Mouse (Mus musculus): Measurements from ENCODE around the gene Smg5. TPM values are rescaled to one million over a fixed set of nuclear protein-coding genes. Genes with fewer than 3 reads are reported as not detected.

Gene Smg5
- 107 to 116 TPM (median 112 TPM) in 4 replicates for total RNA-seq (2023)

DNA sequence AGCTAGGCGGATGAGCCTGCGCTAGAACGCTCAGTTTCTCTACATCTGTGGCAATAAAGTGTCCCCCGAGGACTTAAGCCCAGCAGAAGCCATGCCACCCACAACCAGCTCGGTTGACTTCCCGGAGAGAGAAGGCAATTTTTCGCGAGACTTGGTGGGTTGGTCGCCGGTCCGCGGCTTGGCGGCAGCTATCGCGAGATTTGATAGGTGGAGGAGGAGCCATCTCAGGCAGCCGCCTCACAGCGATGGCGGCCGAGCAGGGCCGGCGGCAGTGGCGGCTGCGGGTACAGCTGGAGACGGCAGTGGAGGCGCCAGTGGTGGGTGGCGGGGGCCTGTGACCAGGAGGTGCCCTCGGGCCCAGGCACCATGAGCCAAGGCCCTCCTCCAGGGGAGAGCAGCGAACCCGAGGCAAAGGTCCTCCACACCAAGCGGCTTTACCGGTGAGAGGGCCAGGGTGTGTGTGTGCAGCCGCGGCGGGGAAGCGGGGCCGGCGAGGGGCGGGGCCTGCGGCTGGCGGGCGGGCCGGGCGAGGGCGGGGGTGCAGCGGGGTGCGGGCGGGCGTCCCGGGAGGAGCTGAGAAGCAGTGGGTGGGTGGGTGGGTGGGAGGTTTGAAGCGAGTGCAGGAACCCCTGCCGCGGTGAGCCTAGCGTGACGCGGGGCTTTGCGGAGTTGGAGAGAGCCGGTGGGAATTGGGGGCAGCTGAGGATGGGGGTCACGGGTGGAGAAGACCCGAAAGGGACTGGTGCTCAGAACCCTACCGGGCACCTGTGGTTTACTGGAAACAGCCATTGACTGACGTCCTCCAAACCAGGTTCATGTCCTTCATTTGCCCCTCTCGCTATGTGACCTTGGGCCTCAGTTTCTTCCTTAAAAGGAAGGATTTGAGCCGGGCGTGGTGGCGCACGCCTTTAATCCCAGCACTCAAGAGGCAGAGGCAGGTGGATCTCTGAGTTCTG is at the start of gene Smg5, which contains the start of gene Tmem79:
Gene Smg5, plus strand, starts transcription at position 203 of the 956 bp plus-strand sequence.
Gene Tmem79, minus strand, starts transcription at position 91 of the 956 bp plus-strand sequence.

DNA sequence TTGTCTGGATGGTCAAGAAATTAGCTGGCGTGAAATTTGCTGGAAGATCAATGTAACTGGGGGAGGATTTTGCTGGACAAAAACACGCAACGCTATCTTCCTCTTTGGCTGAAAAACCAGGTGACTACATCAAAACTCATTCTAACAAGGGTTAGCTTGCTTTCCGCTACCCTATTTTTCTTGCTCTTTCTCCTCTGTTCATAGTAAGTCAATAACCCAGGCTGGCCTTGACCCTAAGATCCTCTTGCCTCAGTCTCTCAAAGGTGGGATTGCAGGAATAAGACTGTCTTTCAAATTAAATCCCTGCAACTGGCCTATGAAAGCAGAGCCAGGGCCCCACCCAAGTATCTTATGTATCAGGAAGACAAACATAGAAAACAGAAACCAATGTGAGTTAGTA is 49.0 kb upstream of the Smg5 start, which contains the start of gene Gm38392:
Gene Gm38392, minus strand, starts transcription at position 101 of the 400 bp plus-strand sequence.

DNA sequence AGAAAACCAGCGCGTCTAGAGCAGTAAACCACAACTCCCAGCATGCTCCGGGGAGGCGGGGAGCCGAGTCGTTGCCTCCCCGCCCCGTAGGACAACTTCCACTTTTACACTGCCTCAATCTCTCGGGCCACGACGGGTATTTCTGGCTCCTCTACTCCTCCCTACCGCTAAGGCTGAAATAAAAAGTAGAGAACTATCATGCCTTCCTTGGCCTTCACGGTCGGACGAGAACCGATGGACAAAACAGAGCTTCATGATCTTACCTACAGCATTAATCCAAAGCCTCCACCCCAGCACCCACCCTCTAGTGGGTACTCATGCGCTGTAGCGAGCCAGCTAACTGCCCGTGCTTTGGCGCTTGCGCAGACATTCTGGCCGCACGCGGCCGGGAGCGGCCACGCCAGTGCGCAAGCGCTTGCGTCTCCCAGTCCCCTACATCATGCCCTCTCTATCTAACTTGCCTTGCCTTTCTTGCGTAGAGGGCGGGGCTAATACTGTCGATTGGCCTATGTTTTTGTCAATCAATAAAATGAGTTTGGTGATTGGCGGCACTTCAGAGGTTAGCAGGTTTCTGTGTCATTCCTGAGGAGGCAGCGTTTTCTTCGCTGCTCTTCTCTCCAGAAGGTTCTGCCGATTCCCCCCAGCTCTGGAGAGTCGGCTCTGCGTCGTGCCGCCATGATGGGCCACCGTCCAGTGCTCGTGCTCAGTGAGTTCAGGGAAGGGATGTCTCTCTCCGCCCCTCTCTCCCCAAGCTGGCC is 39.3 kb upstream of the Smg5 start, which contains the start of the genes Tsacc and Cct3:
Gene Tsacc, minus strand, starts transcription at position 439 of the 758 bp plus-strand sequence.
Gene Cct3, plus strand, starts transcription at position 556 of the 758 bp plus-strand sequence.

DNA sequence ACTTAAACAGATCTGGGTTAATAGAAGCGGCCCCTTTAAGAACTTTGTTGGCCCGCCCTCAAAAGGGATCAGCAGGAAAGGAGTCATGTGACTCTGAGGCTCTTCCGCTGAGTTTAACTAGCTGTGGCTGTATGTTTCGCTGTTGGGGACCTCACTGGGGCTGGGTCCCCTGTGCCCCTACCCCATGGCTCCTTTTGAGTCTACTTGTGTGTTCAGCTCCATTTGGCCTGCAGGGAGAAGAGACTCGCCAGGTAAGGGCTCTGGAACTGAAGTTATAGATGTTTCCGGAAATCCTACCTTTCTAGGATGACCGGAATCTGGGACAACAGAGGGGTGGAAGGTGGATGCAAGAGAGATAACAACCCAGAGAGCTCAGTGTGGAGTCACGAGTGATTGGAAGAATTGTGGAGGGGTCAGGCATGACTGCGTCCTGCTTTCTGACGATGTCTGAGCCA is 11.1 kb upstream of the Smg5 start, which contains the start of gene Glmp:
Gene Glmp, plus strand, starts transcription at position 73 of the 455 bp plus-strand sequence.

DNA sequence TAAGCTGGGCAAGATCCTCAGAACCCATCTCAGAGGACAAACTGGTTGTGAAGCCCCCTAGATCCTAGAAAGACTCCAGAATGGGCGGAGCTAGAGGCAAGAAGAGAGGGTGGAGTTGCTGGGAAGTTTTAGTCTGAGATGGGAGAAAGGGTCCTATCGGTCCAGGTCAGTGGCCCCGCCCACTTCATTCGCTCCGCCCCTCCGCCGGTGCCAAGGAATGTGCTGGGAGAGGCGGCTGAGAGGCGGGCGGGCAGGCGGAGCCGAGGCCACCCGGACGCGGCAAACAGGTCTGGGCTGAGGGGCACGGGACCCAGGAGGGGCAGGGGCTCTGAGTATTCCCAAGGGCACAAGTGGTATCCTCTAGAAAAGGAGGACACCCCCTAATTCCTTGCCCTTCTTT is 28.3 kb downstream of the Smg5 start, which contains the start of gene Paqr6:
Gene Paqr6, plus strand, starts transcription at position 248 of the 400 bp plus-strand sequence.

DNA sequence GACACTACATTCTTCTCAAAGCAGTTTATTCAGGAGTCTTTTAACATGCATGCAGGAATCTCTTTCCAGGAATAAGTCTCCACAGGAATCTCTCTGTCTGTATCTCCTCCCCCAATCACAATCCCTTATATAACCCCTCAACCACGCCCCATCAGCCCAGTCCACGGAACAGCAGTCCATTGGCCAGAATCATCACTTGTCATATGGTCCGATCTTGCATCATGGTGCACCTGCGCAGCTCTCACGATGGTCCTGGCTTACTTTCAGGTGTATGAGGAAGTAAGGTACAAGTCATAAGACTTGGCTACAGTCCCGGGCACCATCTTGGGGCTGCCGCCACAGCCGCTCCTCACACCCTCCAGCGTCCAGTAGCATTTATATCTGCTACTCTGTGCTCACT is 36.6 kb downstream of the Smg5 start, which contains the start of gene Bglap3:
Gene Bglap3, minus strand, starts transcription at position 101 of the 400 bp plus-strand sequence.

DNA sequence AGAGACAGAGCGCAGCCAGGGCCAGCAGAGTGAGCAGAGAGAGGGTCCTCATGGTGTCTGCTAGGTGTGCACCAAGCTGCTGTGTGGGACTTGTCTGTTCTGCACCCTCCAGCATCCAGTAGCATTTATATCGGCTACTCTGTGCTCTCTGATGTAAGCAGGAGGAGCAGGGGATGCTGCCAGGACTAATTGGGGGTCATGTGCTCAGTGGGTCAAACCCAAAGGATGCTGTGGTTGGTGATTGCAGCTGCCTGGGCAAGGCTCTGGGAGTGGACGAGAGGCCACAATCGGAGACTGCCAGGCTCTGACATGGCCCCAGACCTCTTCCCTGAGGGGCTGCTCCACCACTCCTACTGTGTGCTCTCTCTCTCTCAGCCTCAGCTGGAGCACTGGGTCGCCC is 42.5 kb downstream of the Smg5 start, which contains the start of gene Bglap2:
Gene Bglap2, minus strand, starts transcription at position 101 of the 400 bp plus-strand sequence.

DNA sequence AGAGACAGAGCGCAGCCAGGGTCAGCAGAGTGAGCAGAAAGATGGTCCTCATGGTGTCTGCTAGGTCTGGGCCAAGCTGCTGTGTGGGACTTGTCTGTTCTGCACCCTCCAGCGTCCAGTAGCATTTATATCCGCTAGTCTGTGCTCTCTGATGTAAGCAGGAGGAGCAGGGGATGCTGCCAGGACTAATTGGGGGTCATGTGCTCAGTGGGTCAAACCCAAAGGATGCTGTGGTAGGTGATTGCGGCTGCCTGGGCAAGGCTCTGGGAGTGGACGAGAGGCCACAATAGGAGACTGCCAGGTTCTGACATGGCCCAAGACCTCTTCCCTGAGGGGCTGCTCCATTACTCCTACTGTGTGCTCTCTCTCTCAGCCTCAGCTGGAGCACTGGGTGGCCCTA is 48.3 kb downstream of the Smg5 start, which contains the start of gene Bglap:
Gene Bglap, minus strand, starts transcription at position 101 of the 400 bp plus-strand sequence.

DNA sequence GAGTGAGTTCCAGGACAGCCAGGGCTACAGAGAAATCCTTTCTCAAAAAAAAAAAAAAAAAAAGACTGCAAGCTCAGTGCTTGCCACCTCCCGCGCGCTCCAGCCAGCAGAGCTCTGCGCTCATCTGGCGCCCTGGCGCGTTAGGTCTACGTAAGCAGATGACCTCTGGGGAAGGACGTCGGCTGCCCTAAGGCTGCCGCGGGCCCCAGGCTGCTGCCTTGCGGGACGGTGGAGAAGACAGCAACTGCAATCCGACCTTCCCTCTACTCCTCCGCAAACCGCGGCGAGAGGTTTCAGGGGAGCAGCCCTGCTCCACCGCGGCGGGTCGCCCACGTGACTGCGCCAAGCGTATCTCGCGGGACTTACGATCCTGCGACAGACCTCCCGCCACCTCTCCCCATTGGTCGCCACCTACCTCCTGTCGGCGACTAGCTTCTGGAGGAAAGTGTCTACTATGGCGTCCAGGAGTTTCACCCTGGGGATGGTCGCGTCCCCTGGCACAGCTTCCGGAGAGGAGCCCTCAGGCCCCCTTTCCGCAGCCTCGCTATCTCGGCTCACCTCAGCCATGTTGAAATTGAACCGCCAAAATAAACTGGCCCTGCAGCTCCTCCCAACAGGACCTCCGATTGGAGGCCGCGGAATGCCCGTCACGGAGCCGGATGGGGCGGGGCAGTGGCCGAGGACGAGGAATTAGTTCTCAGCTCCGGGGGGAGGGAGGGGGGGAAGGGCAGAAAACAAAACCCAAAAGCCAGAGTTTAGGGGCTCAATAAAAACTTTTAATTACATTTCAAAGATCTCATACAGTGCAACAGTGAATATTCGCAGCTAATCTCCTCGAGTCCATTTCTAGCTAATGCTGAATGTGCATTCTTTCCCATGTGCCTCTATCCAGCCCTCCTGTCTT is 73.9 kb downstream of the Smg5 start, which contains the start of gene Pmf1:
Gene Pmf1, minus strand, starts transcription at position 591 of the 904 bp plus-strand sequence.

Other genes starting within 250 kb of the Smg5 start
- gene Mef2d, start 193.9 kb upstream of the Smg5 start, total RNA-seq (2023): 410 to 458 TPM (median 445 TPM) in 4 replicates
- gene Rhbg, start 81.6 kb upstream of the Smg5 start, total RNA-seq (2023): not detected in 4 replicates
- gene Gm38392, start 49.0 kb upstream of the Smg5 start, total RNA-seq (2023): 0.63 TPM in 1 of 4 replicates, not detected in the others
- gene Tsacc, start 39.3 kb upstream of the Smg5 start, total RNA-seq (2023): 4.0 to 6.9 TPM (median 4.8 TPM) in 4 replicates
- gene Cct3, start 39.1 kb upstream of the Smg5 start, total RNA-seq (2023): 145 to 179 TPM (median 165 TPM) in 4 replicates
- gene Glmp, start 11.2 kb upstream of the Smg5 start, total RNA-seq (2023): 124 to 147 TPM (median 133 TPM) in 4 replicates
- gene Tmem79, start 112 bp upstream of the Smg5 start, total RNA-seq (2023): 0.37 to 2.3 TPM (median 1.8 TPM) in 4 replicates
- 0.73 to 1.7 TPM (median 1.3 TPM) in 4 replicates for gene Paqr6, start 28.3 kb downstream of the Smg5 start, total RNA-seq (2023)
- 1.2 TPM in 1 of 4 replicates, not detected in the others for gene Bglap3, start 36.5 kb downstream of the Smg5 start, total RNA-seq (2023)
- not detected in 4 replicates for gene Bglap2, start 42.4 kb downstream of the Smg5 start, total RNA-seq (2023)
- gene Bglap, start 48.2 kb downstream of the Smg5 start, total RNA-seq (2023): not detected in 4 replicates
- 65.0 to 68.1 TPM (median 67.2 TPM) in 4 replicates for gene Pmf1, start 74.1 kb downstream of the Smg5 start, total RNA-seq (2023)
- gene Slc25a44, start 88.9 kb downstream of the Smg5 start, total RNA-seq (2023): 19.0 to 22.3 TPM (median 20.2 TPM) in 4 replicates
- gene Sema4a, start 124.9 kb downstream of the Smg5 start, total RNA-seq (2023): 0.63 to 2.0 TPM (median 1.4 TPM) in 4 replicates
- gene Lmna, start 173.7 kb downstream of the Smg5 start, total RNA-seq (2023): 24.0 to 27.8 TPM (median 25.7 TPM) in 4 replicates
- gene Mex3a, start 196.1 kb downstream of the Smg5 start, total RNA-seq (2023): 1.2 to 1.5 TPM (median 1.4 TPM) in 4 replicates
- 0.82 to 2.1 TPM (median 1.1 TPM) in 3 of 4 replicates, not detected in the other for gene Rab25, start 212.0 kb downstream of the Smg5 start, total RNA-seq (2023)
- 80.5 to 103 TPM (median 86.2 TPM) in 4 replicates for gene Lamtor2, start 216.8 kb downstream of the Smg5 start, total RNA-seq (2023)
- gene Ubqln4, start 217.5 kb downstream of the Smg5 start, total RNA-seq (2023): 43.5 to 47.4 TPM (median 45.2 TPM) in 4 replicates
- gene Ssr2, start 239.6 kb downstream of the Smg5 start, total RNA-seq (2023): 59.8 to 67.5 TPM (median 65.0 TPM) in 4 replicates

Measured in B cell, adult 62 days (primary cell).